ENCODE assay signal across 15 mouse cellular contexts in the genomic region with DNA sequence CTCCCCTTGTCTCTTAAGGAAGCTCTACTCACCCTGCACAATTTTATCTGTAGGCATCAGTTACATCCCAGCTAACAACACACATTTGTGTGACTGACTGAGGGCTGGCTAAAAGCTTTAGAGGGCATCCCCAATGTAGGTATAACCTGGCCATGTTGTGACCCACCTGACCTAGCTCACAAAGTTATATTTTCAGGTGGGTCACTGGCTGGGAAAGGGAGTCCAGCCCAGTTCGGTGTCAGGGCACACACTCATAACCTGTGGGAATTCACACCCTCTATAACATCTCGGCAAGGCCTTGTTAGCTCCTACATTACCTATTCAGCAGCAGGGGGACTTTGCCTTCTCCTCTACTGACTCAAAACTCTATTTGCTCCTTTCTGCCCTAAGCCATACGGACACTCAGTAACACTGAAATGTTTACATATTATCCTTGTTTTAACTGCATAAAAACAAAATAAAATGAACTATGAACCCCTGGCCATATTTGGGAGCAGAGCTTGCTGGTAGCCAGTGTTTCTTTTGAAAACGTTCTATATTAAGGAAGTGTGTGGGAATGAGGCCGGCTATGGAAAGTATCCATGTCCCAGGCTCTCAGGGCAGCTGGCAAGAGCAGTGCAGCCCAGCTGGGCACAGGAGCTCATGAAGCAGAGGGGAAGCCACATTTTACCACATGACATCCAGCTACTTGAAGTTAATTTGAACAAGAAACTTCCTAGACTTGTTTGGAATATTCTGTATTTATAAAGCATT. TPM values are rescaled to one million over a fixed set of nuclear protein-coding genes. Genes with fewer than 3 reads are reported as not detected.
DNase-seq lines count a peak whose midpoint lies in the region; ATAC-seq and TF ChIP-seq lines count a peak whose summit lies in the region.
"Had no signal": no experiment of that assay in that cellular context is flagged by ENCODE, and none has a peak within 500 bp of the region (broad histone marks: within the 10 kb centered on the region; RNA-seq: fewer than 3 reads in every experiment).

No protein-coding gene starts in this region.

- no peak for TF ChIP-seq EP300 in liver, postnatal 0 days (IDR thresholded peaks at IDR 0.05; ENCODE audit: low read depth)

- no peak for TF ChIP-seq CTCF in liver, postnatal 0 days (IDR thresholded peaks at IDR 0.05; ENCODE audit: low read depth)

- peak; percentile 47; the same call in 1 of the 2 replicates for ATAC-seq in liver, postnatal 0 days
- ATAC-seq in liver, embryonic 11.5 days (replicated peaks; ENCODE audit: low FRiP score): no peak
- ATAC-seq in lung, embryonic 15.5 days (ENCODE audit: borderline replicate concordance, extremely low read depth, low FRiP score, low TSS enrichment): peak; percentile 80; the same call in 1 of the 2 replicates
- no peak for ATAC-seq in CD4-positive, CD25-positive, alpha-beta regulatory T cell, adult 4 months
- ATAC-seq: midbrain, embryonic 15.5 days had no signal

- H3K4me3 ChIP-seq in liver, postnatal 0 days (ENCODE audit: low read depth, low read length): no peak overlapping the region
- H3K4me3 ChIP-seq in liver, embryonic 11.5 days (ENCODE audit: low read depth, low read length): no peak overlapping the region
- no peak overlapping the region for H3K4me3 ChIP-seq in lung, embryonic 15.5 days
- H3K4me3 ChIP-seq: erythroblast, embryonic 14.5 days; limb, embryonic 10.5 days; midbrain, embryonic 15.5 days; neural tube, embryonic 13.5 days had no signal

- H3K9me3 ChIP-seq in liver, postnatal 0 days (ENCODE audit: low read length): no peaks in the 10 kb centered on the region
- no peaks in the 10 kb centered on the region for H3K9me3 ChIP-seq in liver, embryonic 11.5 days (ENCODE audit: control insufficient read depth, low read length)
- H3K9me3 ChIP-seq in lung, embryonic 15.5 days: no peaks in the 10 kb centered on the region
- H3K9me3 ChIP-seq: limb, embryonic 10.5 days; midbrain, embryonic 15.5 days; neural tube, embryonic 13.5 days had no signal

- no peak overlapping the region for H3K9ac ChIP-seq in liver, postnatal 0 days (replicated peaks)
- no peak overlapping the region for H3K9ac ChIP-seq in liver, embryonic 11.5 days (ENCODE audit: low read depth, low read length)
- H3K9ac ChIP-seq in lung, embryonic 15.5 days: no peak overlapping the region
- H3K9ac ChIP-seq: hindbrain, embryonic 14.5 days; midbrain, embryonic 15.5 days; neural tube, embryonic 13.5 days had no signal

- peak; percentile 97 for DNase-seq in heart, adult 11 months
- no peak for DNase-seq in heart, postnatal 36 days
- DNase-seq in liver, postnatal 0 days: no peak
- DNase-seq in liver, embryonic 11.5 days (ENCODE audit: low spot score): no peak
- DNase-seq in testis, postnatal 10 days (ENCODE audit: low spot score): no peak
- no peak for DNase-seq in retina, embryonic 14.5 days (ENCODE audit: low spot score)
- DNase-seq: right cerebral cortex, adult 18-20 months had no signal

- no peak overlapping the region for H3K4me2 ChIP-seq in liver, postnatal 0 days (ENCODE audit: low read depth, low read length)
- H3K4me2 ChIP-seq in liver, embryonic 11.5 days: no peak overlapping the region
- no peak overlapping the region for H3K4me2 ChIP-seq in lung, embryonic 15.5 days
- H3K4me2 ChIP-seq: hindbrain, embryonic 14.5 days; midbrain, embryonic 15.5 days; neural tube, embryonic 13.5 days had no signal

- intact Hi-C loops in heart, postnatal 36 days (cut with DNase I): no loop called here

- no peaks in the 10 kb centered on the region for H3K27me3 ChIP-seq in liver, postnatal 0 days (ENCODE audit: insufficient read depth, low read length)
- no peaks in the 10 kb centered on the region for H3K27me3 ChIP-seq in liver, embryonic 11.5 days (replicated peaks; ENCODE audit: control insufficient read depth, insufficient read depth, low read length)
- no peaks in the 10 kb centered on the region for H3K27me3 ChIP-seq in lung, embryonic 15.5 days
- H3K27me3 ChIP-seq: midbrain, embryonic 15.5 days; neural tube, embryonic 13.5 days had no signal

- 51% methylated on average over 5 of the region's 5 CpGs for WGBS in liver, postnatal 0 days (ENCODE audit: insufficient replicate concordance)
- 81% methylated on average over 5 of the region's 5 CpGs for WGBS in liver, embryonic 11.5 days
- WGBS in lung, embryonic 15.5 days: 50% methylated on average over 5 of the region's 5 CpGs

- H3K27ac ChIP-seq in liver, postnatal 0 days (ENCODE audit: low read depth): peak overlapping the region; percentile 66
- no peak overlapping the region for H3K27ac ChIP-seq in liver, embryonic 11.5 days (ENCODE audit: low read depth, low read length)
- H3K27ac ChIP-seq in lung, embryonic 15.5 days: peak overlapping the region; percentile 60
- H3K27ac ChIP-seq: hindbrain, embryonic 14.5 days; limb, embryonic 10.5 days; macrophage; midbrain, embryonic 15.5 days; neural tube, embryonic 13.5 days had no signal

- peaks cover 3% of the 10 kb centered on the region; the same call in 1 of the 2 replicates for H3K4me1 ChIP-seq in liver, postnatal 0 days (ENCODE audit: insufficient read depth)
- H3K4me1 ChIP-seq in liver, embryonic 11.5 days (replicated peaks; ENCODE audit: control insufficient read depth, insufficient read depth, low read length): peaks cover 6% of the 10 kb centered on the region; the same call in 1 of the 2 replicates
- peaks cover 19% of the 10 kb centered on the region for H3K4me1 ChIP-seq in lung, embryonic 15.5 days
- H3K4me1 ChIP-seq: limb, embryonic 10.5 days; midbrain, embryonic 15.5 days had no signal

- no peaks in the 10 kb centered on the region for H3K36me3 ChIP-seq in liver, postnatal 0 days (replicated peaks; ENCODE audit: insufficient read depth, low read length)
- no peaks in the 10 kb centered on the region for H3K36me3 ChIP-seq in liver, embryonic 11.5 days (ENCODE audit: control insufficient read depth, insufficient read depth, low read length)
- H3K36me3 ChIP-seq in lung, embryonic 15.5 days: no peaks in the 10 kb centered on the region
- H3K36me3 ChIP-seq: limb, embryonic 10.5 days; midbrain, embryonic 15.5 days; neural tube, embryonic 13.5 days had no signal

RNA-seq across cellular contexts. Expression of a gene that starts 20.7 kb away (rescaled TPM):
- total RNA-seq in heart, postnatal 36 days (2021): 10 to 100 TPM; 25.5 to 25.7 TPM
- polyA plus RNA-seq in liver, postnatal 0 days (2015; fragmentation: Nextera tagmentation; extraction: Ambion mirVana): 0.80 and 0.94 TPM in 2 replicates
- polyA plus RNA-seq in liver, embryonic 11.5 days (2014; fragmentation: Nextera tagmentation; extraction: Ambion mirVana): 1.6 and 2.1 TPM in 2 replicates
- polyA plus RNA-seq in lung, embryonic 15.5 days (2015; fragmentation: Nextera tagmentation; extraction: Ambion mirVana): 1.2 and 1.5 TPM in 2 replicates
- polyA plus RNA-seq in CD4-positive, CD25-positive, alpha-beta regulatory T cell, adult 4 months (2017; shearing (Covaris generic)): under 1 TPM; 0.52 to 0.70 TPM
- polyA plus RNA-seq: erythroblast, embryonic 14.5 days had no signal

Comparison
In these comparisons a context has a peak if more than half of its experiments do, and no peak if none do; other contexts are left out.
1. ATAC-seq: peak in liver, postnatal 0 days (single experiment) and lung, embryonic 15.5 days (single experiment); none in liver, embryonic 11.5 days (single experiment) and CD4-positive, CD25-positive, alpha-beta regulatory T cell, adult 4 months (single experiment).